Mouse (Mus musculus) heart, adult 9 months (tissue): ENCODE results near the gene Smoc1.

Source experiments
- DNase-seq, 2 experiments: peaks; one replicate each; pipeline ENCODE4 v3.0.0; 2022; ENCODE audit warnings: low spot score in 2 of 2

Smoc1 gene

GRCm38 (mm10) chr12:81026277-81026994, at the start of gene Smoc1:
TSS of gene Smoc1 (plus strand) at chr12:81026808.
- peak; percentile 23 to 29 for DNase-seq

DNA sequence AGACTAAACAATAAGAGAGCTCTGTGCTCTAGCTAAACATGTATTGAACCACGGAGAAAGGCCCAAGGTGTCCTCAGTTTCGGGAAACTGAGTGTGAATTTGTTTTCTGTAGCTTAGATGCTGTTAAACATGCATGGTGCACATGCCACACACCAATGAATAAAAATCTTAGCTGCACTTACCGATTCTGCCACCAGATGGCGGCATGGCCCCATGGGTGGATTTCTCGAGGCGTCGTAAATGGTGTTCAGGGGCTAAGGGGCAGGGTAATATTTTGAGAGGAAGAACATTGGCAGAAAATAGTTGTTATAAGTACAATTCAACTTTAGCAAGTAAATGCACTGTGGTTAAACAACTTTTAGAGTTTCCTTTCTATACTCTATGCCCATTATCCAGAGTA, 44.3 kb upstream of the Smoc1 start:
- peak in 1 of 2 experiments; percentile 56 for DNase-seq

- DNase-seq: no peak
Measured at GRCm38 (mm10) chr12:80983695-80984094, 42.9 kb upstream of the Smoc1 start.

GRCm38 (mm10) chr12:80986628-80987027, 40.0 kb upstream of the Smoc1 start:
- DNase-seq: no peak

- DNase-seq: no peak
Measured at GRCm38 (mm10) chr12:80988286-80988685, 38.3 kb upstream of the Smoc1 start.

DNA sequence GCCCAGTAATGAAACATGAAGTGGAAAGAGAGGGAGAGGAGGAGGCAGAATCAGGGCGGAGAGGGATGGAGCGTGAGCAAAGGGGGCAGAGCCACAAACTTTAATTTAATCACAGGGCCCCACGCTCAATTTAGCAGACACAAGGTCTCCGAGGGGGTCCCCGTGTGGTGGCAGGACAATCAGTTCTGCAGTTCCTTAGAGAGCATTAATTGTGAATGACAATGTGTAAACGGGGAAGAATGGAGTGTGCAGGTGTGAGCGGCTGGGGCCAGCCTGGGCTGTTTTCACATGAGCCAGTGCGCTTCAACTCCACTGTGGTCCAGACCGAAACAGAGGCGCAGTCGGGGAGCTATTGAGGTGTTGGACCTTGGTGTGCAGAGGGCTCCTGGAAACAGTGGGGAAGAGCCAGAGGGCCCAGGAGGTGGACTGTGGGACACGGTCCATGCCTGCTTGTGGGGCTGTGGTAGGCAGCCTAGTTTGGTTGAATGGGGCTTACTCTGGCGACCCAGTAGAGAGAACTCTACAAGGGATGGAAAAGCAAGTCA, 35.6 kb upstream of the Smoc1 start:
- no peak for DNase-seq

DNA sequence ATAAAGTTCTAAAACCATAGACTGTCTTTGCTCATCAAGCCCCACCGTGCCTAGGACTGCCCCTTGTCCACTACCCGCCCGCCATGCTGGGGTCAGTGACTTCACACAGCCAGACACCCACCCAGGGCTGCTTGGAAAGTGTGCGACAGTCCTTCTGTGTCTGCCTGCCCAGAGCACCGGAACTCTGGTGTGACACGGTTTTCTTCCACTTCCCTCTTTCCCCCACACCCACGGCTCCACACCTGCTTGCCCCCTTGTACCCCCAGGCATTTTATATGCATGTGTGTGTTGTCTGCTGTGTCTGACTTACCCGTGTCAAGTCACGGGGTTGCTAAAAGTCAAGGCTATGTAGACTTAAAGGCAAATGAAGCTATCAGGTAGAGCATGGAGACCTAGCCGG, 34.8 kb upstream of the Smoc1 start:
- no peak for DNase-seq

DNA sequence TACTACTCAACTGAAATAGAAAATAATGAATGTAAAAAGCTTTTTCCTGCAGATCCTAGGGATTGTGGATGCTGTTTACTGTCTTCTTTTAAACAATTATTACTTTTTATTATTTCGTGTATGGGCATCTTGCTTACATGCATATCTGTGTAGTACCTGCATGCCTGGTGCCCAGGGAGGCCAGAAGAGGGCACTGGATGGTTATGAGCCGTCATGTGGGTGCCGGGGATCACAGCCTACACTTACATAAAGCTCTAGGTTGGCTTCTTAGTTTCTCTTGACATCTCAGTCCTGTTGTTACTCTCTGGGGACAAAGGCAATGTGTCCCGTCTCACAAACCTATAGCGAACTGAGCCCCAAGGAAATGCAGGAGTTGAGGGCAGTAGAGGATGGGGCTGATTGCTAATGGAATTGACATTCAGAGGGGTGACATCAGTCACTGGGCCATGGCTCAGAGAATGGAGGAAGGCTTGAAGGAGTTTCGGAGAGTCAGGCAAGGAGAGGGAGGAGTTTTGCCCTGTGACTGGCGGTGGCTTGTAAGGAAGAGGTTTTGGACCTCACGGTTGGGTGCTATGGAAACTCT, 34.0 kb upstream of the Smoc1 start:
- DNase-seq: no peak

DNA sequence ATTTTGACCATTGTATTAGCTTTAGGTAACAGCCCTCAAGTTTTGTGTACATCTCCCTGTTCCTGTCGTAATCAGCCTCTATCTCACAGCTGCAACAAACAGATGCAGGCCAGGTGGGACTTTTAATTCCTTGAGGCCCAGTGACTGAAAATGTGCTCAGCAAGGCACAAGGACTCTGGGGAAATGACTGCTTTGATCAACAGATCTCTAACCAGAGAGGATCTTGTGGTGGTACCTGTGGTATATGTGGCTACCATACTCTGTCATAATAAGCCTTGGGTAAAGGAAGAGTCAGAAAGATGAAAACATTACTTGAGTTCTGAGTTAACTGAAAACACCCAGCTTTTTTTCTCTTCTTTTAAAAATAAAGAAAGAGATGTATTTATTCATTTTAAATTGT, 32.8 kb upstream of the Smoc1 start:
- DNase-seq: no peak

- no peak for DNase-seq
Measured at GRCm38 (mm10) chr12:80995326-80995725, 31.3 kb upstream of the Smoc1 start.

DNA sequence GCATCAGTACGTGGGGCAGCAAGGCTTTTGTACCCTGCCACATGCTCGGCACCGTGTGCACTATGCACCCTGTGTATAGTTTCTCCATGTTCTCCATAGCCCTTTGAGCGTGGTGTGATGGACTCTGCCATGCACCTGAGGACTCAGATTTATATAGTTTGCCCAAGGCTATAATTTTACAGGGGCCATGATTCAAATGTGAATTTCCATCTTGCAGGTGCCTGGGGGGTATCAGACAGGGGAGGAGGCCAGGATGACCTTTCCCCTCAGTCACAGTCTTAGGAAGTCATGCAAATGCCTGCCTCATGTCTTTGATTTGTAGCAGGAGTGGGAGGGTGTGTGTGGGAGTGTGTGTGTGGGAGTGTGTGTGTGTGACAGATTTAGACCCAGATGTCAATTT, 29.0 kb upstream of the Smoc1 start:
- DNase-seq: no peak

DNA sequence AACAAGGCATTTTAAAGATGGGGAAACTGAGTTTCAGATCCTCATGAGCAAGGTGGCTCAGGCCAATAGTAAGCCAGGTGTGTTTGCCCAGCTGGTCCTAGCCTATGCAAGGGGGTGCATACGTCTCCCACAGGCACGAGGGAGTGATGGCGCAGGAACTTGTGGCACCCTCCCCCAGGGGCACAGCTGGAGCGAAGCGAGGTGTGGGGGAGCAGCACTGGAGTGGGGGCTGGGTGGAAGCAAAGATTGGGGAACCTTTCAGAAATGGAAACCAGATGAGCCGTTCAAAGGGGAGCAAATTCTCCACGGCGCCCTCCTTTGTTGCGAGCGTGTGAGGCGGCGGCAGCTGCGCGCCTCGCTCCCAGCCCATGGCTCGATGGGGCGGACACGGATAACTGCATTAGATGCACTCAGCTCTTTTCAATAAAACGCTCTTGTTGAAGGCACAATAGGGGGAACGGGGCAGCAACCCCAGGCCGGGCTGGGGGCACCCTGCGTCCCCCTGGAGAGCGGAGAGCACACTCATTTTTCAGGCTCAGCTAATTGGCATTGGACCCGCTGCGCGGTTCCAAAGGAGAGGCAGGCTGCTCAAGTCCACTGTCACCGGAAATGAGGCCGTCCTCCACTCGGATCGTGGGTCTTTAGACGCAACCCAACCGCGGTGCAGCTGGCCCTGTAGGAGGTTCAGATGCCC, 27.9 kb upstream of the Smoc1 start:
- DNase-seq: no peak

GRCm38 (mm10) chr12:81000924-81001323, 25.7 kb upstream of the Smoc1 start:
- no peak for DNase-seq

DNA sequence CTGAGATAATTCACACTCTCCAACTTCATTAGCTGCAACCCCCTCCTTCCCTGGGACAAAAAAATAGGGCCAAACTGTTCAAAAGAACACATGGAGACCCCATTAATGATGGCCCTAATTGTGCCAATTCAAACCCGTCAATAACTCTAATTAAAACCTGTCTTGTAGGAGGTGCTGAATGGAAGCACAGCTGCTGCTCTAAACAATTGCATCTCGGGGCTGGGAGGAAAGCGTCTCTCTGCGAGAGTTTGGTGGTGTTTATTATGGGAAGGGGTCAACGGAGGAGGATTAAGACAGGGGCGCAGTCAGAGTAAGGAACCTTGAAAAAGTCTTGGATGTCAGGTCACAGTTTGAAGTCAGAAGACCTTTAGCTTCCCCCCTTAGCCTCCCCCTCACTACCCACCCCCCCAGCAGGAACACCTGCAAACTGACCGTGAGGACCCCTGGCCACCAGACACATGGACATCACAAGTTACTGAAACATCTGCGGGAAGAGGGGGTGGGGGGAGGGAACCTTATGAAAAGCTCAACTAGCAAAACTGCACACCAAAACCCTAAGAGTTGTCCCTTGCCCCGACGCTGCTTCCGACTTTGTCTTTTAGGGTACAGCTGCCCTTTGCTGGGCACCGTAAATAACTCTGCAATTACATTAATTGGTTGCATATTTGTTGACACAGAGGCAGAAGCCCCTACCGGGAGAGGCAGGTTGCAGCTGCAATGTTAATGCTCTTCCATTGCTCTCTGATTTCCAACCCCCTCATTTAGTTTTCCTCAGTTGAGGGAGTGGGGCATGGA, 23.6 kb upstream of the Smoc1 start:
- DNase-seq: no peak

DNA sequence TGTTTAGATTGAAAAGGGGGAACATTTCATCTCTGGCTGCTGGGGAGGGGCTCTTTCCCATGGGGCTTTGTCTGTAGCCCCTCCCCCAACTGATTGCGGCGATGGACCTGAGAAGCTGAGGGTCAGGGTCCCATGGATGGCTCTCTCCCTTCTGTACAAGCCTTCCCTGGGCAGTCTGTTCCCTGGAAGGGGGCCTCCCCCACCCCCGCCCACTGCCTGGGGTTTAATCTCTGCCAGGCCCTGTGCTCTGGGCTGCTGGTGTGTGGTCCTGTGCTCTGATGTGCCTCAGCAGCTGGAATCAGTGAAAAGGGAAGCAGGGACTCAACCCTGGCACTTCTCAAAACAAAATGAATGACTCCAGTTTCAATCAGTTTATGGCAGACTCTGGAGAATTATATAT, 16.8 kb upstream of the Smoc1 start:
- no peak for DNase-seq

GRCm38 (mm10) chr12:81011994-81012393, 14.6 kb upstream of the Smoc1 start:
- no peak for DNase-seq

DNA sequence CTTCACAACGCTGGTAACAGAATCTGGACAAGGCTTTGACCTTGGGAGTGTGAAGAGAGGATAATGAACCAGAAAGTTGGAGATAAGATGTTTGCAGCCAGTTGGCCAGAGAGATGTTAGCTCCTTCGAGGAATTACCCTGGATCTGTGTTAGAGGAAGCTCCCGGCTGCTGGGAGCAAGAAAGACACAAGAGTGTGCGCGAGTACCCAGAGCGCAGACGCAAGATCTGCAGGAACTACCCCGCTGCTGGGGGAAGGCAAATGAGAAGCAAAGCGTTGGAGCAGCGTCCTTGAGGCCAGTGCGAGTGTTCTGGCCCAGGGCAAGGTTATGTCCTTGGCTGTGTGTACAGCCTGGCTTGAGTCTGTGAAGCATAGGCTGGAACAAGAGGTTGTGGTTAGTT, 13.1 kb upstream of the Smoc1 start:
- no peak for DNase-seq

DNA sequence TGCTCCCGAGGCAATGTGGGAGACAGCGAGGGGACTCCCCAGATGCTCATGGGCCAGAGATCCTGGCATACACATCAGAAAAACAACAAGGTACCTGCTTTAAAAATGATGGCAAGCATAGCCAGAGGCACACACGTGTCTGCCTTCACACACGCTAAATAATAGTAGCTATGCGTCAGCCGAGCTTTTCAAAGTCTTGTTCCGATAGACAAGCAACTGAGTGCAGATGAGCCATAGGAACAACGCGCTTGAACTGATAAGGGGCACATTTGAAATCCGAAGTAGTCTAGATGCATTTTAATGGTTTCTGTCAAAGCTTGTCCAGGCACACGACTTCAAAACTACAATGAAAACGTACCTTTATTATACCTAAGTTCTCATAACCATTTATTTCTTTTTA, 9.0 kb upstream of the Smoc1 start:
- DNase-seq: no peak

- DNase-seq: no peak
Measured at GRCm38 (mm10) chr12:81018516-81019279, 7.9 kb upstream of the Smoc1 start.

GRCm38 (mm10) chr12:81019280-81019935, 7.2 kb upstream of the Smoc1 start:
- DNase-seq: no peak

- peak; percentile 7 to 19 for DNase-seq
Measured at GRCm38 (mm10) chr12:81024407-81024806, 2.2 kb upstream of the Smoc1 start.
